Mouse (Mus musculus): Measurements from ENCODE around the gene Wwtr1.

Wwtr1 gene

DNA sequence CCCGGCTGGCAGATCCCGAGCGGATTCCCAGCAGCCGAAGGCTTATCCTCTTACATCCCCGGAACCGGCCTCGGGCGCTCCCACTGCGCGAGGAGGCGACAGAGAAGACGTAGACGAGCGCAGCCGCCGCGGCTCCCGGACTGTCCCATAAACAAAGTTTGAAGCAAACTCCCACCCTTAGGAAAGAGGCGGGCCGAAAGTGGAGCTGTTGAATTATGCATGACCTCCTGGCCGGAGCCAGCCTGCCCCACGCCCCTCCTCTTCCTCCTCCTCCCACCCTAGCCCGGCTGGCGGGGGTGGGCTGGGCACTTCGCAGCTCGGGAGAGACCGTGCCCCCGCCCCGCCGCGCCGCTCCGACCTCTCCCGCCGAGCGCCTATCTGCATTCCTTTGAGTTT is at the start of gene Wwtr1:
Wwtr1 (minus strand) TSS at position 251 of the 396 bp plus-strand sequence.
- peak; percentile 94 to 98 for DNase-seq

DNA sequence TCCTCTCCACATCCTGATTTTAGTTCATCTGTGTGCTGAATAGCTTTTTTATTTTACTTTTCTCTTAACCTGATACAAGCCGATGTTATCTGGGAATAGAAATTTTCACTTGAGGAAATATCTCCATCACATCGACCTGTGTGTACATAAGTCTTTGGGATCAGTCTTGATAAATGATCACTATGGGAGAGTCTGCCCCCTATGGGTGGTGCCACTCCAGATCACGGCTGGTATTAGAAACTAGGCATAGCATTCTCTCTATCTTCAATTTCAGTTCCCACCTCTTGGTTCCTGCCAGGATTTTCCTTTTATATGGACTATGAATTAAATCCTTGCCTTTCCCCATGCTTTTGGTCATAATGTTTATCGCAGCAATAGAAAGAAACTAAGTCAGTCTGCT is 44.0 kb upstream of the Wwtr1 start:
- DNase-seq, result no peak

DNA sequence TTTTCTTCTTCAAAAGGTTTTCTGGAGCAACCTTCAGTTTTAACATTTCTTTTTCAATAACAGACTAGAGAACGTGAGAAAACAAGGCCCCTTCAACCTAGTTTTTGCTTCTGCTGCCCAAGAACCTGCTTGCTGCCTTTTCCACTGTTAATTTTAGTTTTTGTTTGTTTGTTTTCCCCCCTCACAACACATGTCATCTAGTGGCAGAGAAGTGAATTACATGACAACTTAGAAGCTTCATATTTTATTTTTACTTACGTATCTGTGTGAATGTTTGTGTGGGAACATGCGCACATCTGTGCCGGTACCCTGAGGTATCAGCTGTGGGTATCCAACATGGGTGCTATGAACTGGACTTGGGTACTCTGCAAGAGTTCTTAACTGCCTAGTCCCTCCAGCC is 39.9 kb upstream of the Wwtr1 start:
- no peak for DNase-seq

DNA sequence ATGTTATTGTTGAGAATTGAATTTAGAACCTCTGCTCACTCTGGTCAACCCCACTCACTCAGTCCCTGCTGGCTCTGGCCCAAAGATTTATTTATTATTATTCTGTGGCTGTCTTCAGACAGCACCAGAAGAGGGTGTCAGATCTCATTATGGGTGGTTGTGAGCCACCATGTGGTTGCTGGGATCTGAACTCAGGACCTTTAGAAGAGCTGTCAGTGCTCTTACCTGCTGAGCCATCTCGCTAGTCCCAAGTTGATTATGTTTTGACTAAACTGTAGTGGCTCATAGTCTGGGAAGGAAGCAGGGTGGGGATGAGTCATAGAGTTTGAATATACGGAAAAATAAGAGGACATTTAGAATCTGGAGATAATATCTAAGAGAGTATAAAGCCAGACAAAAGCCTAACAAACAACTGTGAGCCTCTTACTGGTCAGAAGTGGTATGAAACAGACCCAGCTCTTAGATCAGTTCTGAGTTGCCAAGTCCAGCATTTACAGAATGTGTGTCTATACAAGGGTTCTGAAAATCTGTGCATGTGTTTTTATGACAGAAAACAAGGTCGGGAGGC is 36.8 kb upstream of the Wwtr1 start:
- DNase-seq, result no peak

DNA sequence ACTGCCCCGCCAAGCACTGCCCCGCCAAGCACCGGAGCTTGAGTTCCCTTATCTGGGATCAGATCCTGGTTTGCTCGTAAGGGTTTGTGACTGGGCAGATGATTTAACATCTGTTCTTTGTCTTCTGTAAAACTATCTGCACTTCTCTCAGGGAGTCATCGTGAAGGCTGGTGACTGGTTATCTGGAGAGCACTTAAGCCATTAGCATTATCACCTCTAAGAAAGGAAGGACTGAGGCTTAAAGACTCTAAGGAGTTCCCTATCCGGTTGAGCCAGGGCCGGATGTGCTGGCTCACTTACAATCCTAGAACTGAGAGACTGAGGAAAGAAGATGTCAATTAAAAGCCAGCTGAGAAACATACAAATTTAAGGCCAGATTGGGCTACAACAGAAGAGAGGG is 36.1 kb upstream of the Wwtr1 start:
- no peak for DNase-seq

DNA sequence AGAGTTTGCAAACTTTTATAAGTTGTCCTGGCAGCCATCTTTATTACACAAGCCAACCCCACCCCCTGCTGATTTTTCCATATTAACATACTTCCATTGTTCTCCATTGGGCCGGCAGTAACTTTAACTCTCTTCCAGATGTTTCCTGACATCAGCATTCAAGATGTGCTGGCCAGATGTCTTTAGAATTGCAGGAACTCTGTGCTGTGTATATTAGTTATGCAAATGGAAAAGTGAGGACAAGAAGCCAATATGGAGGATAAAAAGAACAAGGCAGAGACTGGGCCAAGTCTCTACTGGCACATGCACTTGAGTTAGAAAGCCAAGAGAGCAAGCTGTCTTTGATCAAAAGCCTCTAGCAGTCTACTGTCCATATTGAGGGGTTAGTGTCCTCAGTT is 28.9 kb upstream of the Wwtr1 start:
- DNase-seq, result peak in 1 of 2 experiments; percentile 7

DNA sequence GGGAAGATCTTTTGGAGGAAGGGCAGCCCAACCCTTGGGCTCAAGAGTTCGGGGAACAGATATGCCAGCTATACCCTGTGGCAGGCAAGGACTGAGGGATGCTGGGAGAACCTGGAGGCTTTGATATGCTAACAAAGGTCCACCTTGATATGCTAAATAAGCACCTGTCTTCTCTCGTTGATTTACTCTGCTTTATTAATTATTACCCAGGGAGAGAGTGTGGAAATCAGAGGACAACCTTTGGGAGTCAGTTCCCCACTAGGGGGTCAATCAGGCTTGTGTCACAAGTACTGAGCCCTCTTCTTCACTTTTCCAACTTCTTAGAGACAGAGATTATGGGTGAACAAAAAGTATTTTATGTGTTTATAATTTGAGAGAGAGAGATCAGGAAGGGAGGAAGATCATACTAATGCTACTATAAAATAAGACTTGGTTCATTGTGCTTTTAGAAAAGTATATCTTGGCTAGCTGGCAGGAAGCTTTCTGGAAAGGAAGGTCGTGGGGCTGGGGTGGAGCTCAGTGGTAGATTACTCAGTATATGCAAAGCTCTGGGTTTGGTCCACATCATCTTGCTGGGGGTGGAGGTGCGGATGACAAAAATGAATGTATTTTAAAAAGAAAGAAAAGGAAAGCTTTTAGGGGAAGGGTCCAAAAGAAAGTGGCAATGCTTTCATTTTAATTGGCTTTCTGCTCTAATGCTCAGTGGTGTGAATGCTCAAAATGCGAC is 28.3 kb upstream of the Wwtr1 start:
- DNase-seq, result no peak

DNA sequence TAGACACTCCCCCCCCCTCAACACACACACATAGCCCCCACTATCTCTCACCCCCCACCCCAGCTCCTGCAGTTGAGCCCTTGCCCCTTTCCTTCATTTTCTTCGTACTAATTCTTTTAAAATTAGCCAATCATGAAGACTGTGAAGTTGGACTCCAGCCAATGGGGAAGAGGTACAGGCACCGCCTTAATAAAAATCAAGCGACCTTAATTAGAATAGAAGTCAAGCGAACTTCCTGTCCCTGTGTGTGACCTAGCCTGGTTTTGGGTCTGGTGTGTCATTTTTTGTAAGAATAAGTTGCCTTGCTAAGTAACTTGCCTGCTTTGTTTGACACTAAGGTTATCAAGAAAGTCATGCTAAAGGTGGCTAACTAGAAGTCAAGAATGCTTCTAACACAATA is 26.9 kb upstream of the Wwtr1 start:
- DNase-seq, result no peak

DNA sequence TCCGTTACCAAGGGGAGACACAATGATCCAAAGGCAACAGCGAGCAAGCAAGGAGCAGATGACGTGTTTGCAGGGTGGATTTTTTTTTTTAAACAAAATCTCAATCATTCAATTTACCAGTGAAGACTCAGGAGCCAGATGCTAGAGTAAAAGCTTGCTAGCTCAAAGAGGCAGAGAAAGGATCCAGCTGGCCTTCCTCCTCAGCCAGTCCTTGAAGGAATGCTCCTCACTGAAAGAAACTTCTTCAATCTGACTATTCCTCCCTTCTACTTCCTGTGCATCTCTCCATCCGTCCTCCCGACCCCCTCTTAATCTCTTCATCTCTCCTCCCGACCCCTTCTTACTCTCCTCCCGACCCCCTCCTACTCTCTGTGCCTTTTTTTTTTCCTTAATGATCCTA is 20.9 kb upstream of the Wwtr1 start:
- DNase-seq, result no peak

DNA sequence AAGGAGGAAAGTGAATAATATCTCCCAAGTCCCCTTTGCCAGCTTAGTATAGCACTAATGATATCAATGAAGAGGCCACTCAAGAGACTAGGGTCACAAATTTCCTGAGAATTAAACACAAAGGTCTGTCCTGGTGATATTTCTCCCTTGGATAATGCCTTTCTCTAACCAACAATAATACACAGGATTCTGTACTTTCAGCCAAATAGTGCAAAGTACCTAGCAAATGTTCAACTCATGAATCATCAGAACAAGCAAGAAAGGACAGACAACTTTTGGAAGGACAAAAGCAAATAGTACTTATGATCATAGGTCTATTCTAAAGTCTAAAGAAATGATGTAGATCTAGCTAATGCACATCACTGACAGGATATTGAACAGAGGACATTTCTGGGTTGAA is 19.8 kb upstream of the Wwtr1 start:
- DNase-seq, result no peak

DNA sequence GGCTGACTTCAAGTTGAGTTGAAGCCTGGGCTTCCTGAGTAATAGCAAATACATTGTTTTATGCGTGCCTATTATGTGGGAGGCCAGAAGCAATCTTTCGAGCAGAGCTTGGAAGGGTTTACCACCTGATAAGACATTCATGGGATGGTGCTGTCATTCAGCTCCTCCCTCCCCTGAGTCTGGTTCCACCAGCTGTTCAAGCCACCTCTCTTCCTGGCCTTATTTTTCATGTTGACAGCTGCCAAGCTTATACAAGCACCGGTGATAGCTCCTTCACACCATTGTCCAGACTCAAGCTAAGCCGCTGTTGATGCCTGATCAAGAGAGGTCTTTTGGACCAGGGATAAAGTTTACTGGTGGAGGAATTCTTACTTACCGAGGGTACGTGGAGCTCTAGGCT is 10.3 kb upstream of the Wwtr1 start:
- no peak for DNase-seq

DNA sequence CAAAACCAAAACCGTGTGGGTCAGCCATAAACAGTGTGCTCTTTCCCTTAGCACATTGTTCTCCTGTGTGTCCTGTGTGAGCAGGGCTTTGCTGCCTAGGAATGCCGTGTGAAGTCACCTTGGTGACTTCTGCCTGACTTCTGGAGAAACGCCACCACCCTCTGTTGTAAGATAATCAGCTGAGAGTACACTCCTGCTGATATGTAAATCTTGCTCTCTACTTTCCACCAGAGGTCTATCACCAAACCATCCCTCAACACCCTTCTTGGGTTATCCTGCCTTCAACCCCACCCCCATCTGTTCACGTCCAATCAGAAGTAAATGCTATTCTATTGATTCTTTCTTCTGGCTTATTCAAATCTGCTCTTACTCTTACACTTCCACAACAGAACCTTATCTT is 7.8 kb upstream of the Wwtr1 start:
- no peak for DNase-seq

DNA sequence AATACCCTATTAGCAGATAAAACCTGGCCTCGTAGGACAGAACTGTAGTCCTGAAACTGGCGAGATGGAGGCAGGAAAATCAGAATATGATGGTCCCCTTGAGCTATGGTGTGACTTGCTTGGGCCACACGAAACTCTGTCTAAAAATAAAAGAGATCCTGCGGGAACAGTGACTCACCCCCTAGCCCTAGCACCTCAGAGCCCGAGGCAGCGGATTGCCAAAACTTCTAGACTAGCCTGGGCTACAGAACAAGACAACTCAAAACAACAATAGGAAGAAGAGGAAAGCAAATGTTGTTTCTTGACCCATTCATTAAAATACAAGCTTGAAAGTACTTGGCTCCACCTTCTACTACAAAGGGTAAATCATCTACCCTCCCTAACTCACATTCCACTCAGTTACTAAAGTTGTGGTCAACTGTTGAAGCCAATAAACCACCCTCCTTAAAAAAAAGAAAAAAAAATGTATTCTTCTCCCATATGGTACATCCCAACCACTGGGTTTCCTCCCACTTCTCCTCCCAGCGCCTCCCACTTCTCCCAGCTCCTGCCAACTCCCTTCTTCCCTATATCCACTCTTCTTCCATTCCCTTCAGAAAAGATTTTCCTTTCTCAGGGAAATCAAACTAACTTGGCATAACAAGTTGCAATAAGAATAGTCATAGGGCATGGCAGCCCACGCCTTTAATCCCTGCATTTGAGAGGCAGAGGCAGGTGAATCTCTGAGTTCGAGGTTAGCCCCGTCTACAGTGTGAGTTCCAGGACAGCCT is 4.9 kb upstream of the Wwtr1 start:
- DNase-seq, result no peak

DNA sequence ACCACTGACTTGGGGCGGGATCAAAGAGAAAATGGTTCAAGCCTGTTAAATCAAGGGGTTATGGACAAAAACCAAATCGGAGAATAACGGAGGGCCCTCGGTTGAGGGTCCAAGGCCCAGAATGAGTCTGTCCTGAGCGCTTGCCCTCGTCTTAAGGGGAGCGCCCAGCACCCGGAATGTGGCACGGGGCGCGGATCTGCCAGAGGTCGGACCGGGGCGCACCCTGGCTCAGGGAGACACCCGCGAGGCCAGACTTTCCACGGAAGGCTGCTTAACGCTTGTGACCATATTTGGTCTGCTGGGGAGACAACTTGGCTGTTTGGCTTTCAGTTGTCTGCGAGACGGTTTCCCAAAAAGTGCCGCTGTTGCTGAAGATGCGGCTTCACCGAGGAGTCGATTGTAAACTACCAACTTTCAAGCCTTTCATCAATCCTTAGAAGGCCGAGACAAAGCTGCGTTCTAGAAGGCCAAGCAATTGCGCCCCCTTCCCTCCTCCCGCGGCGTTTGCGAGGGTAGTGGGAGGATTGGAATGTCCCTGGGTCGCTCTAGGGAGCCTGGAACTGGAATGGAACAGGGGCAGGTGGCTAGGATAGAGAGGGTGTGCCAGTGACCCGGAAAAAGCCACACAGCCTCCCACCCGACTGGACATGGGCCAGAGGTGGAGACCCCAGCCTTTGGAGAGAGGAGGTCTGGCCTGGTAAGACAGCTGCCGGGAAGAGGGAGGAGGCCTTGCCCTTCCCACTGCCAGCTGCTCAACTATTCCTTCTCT is 530 bp upstream of the Wwtr1 start:
- DNase-seq, result peak; percentile 80

DNA sequence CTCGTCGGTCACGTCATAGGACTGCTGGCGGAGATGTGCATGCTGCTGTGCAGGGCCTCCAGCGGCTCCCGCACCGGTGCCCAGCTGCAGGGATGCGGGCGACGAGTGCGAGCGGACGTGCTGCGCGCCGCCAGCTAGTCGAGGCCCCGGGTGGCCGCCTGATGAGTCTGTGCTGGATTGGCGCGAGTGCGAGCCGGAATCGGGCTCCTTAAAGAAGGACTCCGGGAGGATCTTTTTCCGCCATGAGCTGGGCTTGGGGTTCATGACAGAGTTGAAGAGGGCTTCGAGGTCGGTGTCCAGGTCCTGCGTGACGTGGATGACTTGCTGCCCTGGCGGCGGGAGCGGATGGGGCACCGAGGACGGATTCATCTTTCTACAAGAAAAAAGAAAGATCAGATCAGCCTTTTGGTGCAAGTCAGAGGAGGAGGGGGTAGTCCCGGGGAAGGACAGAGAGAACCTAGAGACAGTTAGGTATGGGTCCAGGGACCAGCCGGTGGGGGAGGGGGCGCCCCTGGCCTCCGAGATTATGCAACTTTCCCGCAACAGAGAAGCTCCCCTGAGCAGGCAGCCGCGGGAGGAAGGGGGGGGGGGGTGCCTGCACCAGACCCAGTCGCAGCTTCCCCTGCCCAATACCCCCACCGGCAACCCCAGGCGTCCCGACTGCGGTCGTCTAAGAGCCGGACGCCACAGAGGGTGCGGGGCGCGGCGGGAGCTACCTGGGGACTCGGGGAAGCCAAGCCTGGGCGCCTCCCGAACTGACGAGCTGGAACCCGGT is 638 bp downstream of the Wwtr1 start:
- DNase-seq, result peak; percentile 62 to 77

DNA sequence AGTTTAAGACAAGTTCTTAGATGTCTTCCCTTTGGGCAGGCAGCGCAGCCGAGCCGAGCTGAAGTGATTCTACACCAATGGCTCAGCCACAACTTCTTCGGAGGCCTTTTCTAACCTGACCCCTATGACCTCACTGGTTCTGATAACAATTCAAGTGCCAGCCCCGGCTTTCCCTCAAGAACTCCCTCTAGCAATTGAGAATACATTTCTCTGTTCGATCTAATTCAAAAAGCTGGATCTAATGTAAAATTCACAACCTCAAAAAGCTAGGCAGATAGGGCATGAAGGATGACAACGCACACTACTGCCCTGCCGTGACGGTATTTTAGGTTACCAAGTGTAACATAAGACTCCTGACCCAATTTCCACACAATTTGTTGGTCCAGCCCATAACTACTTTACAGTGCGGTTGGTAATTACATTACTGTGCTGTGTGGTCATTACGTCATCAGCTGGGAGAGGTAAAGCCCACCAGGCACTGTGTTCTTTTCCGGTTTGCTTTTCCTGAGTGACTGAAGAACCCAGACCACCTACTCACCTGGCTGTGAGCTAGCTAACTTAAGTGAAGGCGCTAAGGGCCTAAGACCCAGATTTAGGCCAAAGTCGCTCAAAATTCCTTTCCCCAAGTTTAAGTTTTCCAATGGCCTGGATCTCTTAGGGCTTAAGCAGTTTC is 1.7 kb downstream of the Wwtr1 start:
- DNase-seq, result no peak

DNA sequence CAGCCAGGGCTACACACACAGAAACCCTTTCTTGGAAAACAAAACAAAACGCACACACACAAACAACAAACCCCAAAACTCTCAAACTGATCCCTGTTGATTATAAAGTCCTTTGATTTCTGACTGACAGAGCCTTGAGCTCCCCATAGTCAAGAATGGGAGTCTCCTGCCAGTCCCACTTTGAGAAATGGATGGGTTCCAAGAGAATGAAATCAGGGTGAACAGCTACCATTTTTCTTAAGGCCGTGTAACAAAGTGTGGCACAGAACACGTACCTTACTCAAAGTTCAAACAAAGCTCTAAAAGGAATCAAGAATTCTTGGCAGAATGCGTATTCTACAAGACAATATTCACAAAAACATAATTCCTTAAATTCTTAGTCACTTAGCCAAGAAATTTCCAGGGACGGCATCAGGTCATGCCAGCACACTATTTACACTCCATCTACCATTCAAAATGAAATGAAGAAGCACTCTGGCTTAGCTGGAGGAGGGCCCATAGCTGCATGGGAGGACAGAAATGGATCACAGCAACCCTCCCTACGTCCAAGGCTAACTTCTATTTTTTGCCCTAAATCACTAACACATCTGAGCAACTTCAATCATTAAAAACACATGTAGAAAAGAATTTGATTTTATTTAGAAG is 3.3 kb downstream of the Wwtr1 start:
- peak in 1 of 2 experiments; percentile 22 for DNase-seq

DNA sequence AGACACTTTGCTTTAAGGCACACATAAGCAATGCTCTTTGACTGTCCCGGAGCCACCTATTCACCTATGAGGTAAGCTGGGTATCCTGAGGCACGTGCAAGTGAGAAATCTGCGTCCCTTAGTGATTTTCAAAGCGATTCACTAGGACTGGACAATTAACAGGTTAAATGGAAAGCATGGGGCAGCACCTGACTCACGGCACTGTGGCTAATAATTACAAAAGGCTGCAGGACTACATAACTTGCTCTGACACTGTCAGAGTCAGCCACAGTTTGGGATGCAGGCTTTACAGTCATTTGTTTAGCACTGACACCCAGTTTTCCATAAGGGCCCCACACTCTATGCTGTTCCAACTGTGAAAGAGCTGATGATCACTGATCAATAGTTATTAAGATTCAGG is 9.1 kb downstream of the Wwtr1 start:
- no peak for DNase-seq

DNA sequence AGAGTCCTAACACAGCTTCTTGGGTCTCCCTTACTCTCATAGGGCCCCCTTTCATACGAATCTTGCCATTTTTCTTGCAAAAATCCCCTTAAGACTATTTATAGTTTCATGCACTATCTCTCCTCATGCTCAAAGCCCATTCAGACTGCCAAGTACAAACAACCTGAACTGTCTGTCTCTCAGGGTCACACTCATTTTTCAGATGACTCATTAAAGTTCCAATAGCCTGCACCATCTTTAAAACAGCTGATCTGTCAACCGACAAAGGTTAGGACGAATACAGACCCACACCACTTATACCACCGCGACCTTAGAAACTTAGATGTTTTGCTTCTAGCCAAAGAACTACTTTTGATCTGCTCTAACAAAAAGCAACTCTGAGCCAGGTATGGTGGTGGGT is 12.1 kb downstream of the Wwtr1 start:
- DNase-seq, result no peak

DNA sequence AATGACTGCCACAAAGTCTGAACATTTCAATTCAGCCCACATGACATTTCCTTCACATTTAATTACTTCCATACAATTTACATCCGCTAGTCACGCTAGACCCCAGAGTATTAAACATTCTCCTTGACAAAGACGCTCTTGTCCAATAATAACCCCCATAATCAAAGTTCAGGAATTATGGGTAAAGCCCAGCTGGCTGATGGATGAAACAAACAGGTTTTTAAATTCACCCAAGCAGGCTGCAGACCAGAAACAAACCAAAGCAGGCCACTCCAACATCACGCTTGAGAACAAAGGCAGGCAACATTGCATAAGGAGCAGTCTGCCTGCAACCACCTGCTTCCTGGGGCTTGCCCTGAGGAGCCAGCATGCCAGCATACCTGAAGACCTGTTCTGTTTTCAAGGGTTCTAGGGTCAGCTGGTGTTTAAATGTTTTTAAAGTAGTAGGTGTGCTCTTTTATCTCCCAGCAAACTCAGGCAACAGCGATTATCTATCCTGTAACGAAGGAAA is 12.7 kb downstream of the Wwtr1 start:
- DNase-seq, result peak in 1 of 2 experiments; percentile 38

DNA sequence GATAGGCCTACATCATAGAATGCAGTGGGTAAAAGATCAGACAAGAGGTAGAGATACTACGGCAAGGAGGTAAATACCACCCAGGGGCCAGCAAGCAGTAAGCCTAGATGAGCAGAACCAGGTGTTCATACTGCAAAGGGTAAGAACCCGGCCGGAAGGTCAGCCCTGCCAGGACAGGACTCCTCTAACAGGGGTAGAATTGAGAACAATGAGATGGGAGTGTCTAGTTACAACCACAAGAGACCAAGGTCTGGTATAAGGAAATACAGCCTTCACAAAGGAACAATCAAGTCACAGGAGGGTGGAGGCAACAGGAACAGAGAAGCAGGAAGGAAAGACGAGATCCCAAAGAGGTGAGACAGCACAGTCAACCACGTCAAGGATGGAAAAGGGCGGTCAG is 16.9 kb downstream of the Wwtr1 start:
- DNase-seq, result no peak
